Mouse (Mus musculus): ENCODE measurements around the gene Gm42906.

The Gm42906 gene

GRCm38 (mm10) chr5:151074282-151074681 is 353.7 kb downstream of the Gm42906 start:
- DNase-seq (ENCODE audit: low read depth in 1 of 2, low spot score in 2 of 2) = no peak

- DNase-seq (ENCODE audit: low read depth in 1 of 2, low spot score in 2 of 2) = no peak
Measured at GRCm38 (mm10) chr5:151071430-151071829, 356.5 kb downstream of the Gm42906 start.

GRCm38 (mm10) chr5:151070896-151071295 is 357.1 kb downstream of the Gm42906 start:
- DNase-seq (ENCODE audit: low read depth in 1 of 2, low spot score in 2 of 2) = no peak

DNA sequence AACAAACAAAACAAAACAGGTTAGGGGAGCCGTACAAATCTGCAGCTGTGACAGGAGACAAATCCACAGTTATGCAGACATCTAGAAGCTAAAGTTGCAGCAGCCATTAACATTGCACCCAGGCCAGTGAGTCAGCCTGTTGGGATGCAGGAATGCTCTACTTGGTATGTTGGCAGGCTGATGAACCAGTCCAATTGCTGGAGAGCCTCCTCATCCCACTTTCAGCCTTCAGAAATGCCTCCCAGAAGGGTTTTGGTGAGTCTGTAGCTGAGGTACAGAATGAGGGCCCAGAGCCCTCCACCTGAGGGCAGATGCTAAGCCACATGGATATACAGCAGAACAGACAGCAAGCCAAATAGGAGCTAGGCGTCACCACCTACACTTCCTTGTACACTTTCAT is 358.4 kb downstream of the Gm42906 start:
- no peak for DNase-seq (ENCODE audit: low read depth in 1 of 2, low spot score in 2 of 2)

DNA sequence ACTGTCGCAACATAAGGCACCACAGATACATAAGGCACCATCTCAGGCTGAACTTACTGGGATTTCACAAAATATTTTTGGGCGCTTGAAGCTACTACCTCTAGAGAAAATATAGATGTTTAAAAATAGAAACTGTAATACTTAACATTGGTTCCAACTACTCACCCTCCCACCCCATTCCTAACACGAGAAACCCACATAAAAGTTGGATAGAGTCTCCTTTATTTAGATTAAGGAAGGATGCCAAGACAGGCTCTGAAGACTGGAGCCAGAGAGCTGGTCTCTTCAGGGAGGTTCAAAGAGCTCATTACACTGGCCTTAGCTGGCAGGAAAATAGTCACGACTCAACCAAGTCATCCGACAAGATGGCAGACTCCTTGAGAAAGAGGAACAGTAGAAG is 361.9 kb downstream of the Gm42906 start:
- DNase-seq (ENCODE audit: low read depth in 1 of 2, low spot score in 2 of 2) = no peak

DNA sequence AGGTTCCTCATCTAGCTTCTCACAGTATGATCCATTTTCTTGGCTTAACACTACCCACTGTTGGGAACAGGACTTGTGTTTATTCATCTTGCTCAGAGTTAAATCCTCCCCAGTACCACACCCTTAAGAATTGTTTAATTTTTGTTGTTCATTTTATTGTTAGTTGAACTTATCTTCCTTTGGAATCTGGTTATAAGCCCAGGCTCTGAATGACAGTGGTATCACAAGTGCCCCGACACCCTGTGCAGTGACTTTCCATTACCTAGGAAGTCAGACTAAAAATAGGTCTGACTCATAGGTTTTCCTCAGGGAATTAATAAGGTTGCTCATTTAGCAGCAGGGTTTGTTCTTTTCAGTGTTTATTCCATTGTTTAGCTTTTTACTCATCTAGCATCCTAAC is 362.7 kb downstream of the Gm42906 start:
- no peak for DNase-seq (ENCODE audit: low read depth in 1 of 2, low spot score in 2 of 2)

- no peak for DNase-seq (ENCODE audit: low read depth in 1 of 2, low spot score in 2 of 2)
Measured at GRCm38 (mm10) chr5:151061942-151062341, 366.0 kb downstream of the Gm42906 start.

DNA sequence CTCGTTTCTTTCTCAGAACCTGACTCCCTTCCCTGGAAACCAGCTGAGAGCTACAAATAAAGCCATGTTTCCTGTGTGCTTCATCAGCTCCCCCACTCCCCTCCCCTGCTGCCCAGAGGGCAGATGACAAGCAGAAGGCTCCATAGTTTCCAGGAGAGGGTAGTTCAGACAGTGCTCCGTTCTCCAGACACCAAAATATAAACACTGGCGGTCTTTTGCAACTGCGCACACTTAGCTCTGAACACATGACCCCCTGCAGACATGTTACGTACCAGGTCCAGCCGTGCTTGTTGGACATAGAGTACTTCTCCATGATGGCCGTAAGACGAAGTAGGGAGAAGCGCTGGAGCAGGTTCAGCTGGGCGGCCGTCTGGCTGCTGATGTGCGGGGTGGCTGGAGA is 367.5 kb downstream of the Gm42906 start:
- DNase-seq (ENCODE audit: low read depth in 1 of 2, low spot score in 2 of 2) = no peak

GRCm38 (mm10) chr5:151059772-151060171 is 368.2 kb downstream of the Gm42906 start:
- no peak for DNase-seq (ENCODE audit: low read depth in 1 of 2, low spot score in 2 of 2)

- DNase-seq (ENCODE audit: low read depth in 1 of 2, low spot score in 2 of 2) = no peak
Measured at GRCm38 (mm10) chr5:151059352-151059751, 368.6 kb downstream of the Gm42906 start.

DNA sequence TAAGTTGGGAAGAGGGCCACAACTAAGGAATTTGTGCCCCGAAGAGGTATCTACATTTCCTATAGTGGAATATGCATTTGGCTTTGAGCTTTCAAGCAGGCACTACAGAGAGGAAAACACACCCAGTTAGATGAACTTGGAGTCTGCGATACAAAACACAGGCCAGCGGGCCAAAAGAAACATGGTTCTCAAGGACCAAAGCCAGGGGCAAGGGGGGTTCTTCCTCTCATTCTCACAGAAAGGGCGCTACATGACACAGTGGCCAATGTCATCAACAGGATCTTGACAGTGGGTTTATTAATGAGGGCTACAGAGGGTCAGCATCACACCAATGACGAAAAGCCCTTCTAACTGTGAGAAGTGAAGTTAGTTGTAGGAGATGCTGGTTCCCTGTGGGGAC is 370.2 kb downstream of the Gm42906 start:
- no peak for DNase-seq (ENCODE audit: low read depth in 1 of 2, low spot score in 2 of 2)

GRCm38 (mm10) chr5:151056920-151057294 is 371.1 kb downstream of the Gm42906 start:
- no peak for DNase-seq (ENCODE audit: low read depth in 1 of 2, low spot score in 2 of 2)

DNA sequence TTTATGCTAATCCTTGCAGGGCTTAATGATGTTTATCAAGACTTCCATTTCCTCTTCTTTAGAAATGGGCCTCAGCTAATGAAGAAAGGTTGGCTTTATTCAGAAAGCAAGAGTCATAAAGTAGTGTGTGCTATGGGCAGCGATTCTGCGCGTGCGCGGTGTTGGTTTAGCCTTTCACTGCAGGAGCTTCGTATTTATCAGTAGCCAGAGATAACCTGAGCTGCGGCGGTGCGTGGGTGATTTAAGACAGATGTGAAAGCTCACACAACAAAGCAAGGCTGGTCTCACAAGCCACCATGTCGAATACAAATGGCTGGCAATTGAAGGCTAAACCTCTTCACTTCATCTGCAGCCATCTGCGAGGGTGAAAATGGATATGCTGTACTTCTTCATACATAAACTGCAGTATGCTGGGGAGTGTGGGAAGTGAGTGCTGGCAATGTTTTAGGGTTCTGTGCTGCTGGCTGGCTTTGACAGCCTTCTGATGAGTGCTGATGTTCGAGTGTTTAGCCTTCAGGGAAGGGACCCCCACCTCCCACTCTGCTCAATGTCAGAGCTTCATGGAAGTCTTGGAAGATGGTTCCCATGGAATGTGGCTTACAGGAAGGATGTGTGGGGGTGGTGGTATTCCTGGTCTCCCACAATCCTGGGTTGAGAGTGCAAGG is 371.6 kb downstream of the Gm42906 start:
- DNase-seq (ENCODE audit: low read depth in 1 of 2, low spot score in 2 of 2) = no peak

DNA sequence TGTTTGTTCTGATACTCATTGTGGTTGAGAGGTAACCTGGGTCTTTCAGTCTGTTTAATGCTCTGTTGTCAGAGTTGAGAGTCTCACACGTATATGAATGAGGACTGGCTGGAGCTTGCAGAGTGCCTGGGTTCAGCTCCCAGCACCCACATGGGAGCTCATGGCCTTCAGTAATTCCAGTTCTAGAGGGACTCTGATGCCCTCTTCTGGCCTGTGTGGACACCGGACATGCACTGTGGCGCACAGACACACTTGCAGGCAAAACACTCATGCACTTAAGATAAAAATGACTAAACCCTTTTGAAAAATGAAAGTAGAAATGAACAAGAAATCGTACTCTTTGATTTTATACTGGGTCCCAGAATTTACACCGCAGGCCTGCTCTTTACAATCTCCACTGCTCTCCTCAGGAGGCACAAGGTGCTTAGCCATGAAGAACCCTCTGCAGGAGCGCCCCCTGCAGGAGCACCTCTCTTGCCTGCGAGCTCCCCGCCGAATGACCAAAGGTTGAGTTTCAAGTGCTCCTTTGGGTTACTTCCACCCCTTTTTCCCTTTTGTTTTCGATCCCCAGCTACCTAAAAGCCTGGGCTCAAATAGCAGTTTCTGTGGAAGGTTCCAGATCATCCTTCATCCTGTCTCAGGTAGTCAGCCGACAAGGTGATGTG is 372.4 kb downstream of the Gm42906 start:
- DNase-seq (ENCODE audit: low read depth in 1 of 2, low spot score in 2 of 2) = no peak

GRCm38 (mm10) chr5:151054743-151055114 is 373.2 kb downstream of the Gm42906 start:
- DNase-seq (ENCODE audit: low read depth in 1 of 2, low spot score in 2 of 2) = no peak

- DNase-seq (ENCODE audit: low read depth in 1 of 2, low spot score in 2 of 2) = no peak
Measured at GRCm38 (mm10) chr5:151054100-151054742, 373.7 kb downstream of the Gm42906 start.

- no peak for DNase-seq (ENCODE audit: low read depth in 1 of 2, low spot score in 2 of 2)
Measured at GRCm38 (mm10) chr5:151053190-151053589, 374.8 kb downstream of the Gm42906 start.

DNA sequence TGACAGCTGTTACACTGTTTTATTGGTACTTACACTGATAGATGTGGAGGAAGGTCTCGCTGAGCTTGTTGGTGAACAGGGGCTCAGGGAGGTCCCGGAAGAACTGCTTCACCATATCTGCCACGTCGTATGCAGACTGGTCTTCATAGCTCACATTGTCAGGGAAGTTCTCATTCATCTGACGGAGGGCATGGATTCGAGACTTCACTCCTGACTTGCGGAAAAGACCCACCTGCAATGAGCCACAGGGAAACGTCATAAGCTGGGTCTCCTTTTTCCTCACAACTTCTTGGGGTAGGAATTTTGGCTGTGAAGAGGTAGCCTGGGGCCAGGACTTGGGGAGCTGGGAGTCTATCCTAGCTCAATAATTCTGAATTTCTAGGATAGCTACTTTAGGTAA is 375.6 kb downstream of the Gm42906 start:
- no peak for DNase-seq (ENCODE audit: low read depth in 1 of 2, low spot score in 2 of 2)

GRCm38 (mm10) chr5:151047488-151047887 is 380.5 kb downstream of the Gm42906 start:
- no peak for DNase-seq (ENCODE audit: low read depth in 1 of 2, low spot score in 2 of 2)

- DNase-seq (ENCODE audit: low read depth in 1 of 2, low spot score in 2 of 2) = no peak
Measured at GRCm38 (mm10) chr5:151046917-151047316, 381.0 kb downstream of the Gm42906 start.

DNA sequence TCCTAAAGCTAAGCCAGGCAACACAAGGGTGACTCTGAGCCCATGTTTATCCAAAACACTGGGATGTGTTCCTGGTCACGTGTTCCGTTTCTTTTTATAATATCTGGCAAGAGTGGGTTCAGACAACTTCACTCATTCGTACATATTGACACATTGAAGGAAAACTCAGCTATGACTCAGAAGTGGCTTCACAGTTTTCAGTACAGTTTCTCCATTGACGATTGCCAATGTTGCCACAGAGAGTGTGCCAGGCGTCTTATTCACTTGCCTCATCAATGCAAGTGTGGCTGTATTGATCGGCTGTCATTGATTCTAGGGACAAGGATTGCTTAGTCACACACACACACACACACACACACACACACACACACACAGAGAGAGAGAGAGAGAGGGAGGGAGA is 381.8 kb downstream of the Gm42906 start:
- DNase-seq (ENCODE audit: low read depth in 1 of 2, low spot score in 2 of 2) = no peak

DNA sequence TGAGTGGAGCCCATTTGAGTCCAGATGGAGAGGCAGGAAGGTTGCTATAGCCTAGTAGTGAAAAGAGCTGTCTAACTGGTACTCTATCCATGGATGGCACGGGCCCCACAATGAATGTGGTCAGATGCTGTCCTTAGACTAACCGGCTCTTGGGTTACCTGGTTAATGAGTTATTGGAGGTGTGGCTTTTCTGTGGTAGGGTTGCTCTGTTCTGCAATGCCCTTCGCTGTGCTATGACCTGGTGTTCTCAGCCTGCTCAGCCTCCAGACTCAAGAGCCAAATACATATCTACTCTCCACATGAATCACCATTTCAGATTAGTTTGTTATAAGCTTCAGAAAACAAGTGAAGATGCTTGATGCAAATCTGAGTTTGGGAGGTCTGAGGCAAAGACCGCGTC is 385.1 kb downstream of the Gm42906 start:
- no peak for DNase-seq (ENCODE audit: low read depth in 1 of 2, low spot score in 2 of 2)

GRCm38 (mm10) chr5:151037871-151038270 is 390.1 kb downstream of the Gm42906 start:
- DNase-seq (ENCODE audit: low read depth in 1 of 2, low spot score in 2 of 2) = no peak

All from monocyte, adult 2 months (primary cell).